Mouse (Mus musculus): ENCODE data around the gene Capn3.

Gene Capn3

DNA sequence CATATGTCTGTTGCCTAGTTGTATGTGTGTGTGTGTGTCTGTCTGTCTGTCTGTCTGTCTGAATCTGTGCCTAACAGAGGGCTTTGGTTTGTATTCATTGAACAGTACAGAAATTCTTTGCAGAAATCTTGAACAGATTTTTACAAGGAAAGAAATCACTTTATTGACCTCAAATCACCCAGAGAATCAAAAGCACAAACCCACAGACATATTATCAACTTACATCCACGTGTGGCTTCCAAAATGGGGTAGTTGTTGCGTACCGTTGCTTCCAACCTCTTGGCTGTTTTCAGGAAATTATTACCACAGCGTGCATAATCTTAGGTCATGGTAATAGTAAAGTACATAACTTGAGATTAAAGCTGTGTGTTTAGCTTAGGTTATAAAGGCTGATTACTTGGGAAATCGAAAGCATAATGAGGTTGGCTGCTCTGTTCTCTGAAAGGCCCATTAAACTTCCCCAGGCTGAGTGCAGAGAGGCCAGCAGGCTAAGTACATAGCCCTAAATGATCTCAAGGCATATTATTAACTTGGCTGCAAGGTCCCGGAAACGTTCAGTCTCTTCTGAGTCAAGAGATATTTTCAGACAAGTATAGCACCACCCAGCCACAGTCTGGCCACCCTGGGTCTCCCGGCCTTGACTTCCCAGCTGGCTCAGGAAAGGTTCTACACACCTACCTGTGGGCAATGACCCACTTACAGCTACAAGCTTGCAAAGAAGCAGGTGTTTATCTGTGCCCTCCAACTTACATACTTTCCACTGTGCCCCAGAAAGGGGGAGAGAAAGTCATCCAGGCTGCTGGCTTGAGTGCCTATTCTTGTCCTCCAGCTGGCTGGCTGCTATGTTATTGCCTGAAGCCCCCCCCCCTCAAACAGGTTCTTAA, 26.9 kb downstream of the Capn3 start:
- no peak for DNase-seq (ENCODE audit: low read depth)

- no peak for DNase-seq (ENCODE audit: low read depth)
These were observed 28.4 kb downstream of the Capn3 start for GRCm38 (mm10) chr2:120484241-120484640.

DNA sequence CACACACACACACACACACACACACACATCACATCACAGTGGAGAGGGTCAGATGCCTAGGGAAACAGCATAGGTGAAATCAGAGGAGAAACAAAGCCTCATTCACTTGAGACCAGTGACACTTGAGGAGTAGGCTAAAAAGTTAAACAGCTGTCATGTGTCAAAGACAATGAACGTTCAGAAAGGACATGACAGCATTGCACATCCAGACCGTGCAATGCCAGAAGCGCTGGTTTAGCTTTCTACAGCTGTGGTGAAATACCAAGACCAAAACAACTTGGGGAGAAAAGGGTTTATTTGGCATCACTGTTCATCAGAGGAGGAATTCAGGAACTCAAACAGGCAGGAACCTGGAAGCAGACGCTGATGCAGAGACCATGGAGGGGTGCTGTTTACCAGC, 37.4 kb downstream of the Capn3 start:
- no peak for DNase-seq (ENCODE audit: low read depth)

DNA sequence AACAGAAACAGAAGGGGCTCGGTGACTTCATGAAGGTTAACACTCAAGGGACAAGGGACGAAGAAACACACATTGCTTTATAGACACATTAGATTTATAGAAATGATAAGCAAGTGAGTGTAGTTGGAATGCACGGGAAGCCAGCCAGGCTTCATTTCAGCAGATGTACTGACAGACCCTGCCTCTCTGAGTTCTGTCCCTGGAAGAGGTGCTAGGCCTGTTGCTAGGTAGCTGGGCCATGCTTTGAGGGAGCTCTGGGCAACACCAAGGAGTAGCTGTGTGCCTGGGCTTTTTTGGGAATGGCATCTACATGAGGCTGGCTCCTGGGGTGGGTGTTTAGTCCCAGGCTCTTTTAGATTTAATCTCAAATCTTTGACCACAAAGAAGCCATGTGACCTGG, 40.7 kb downstream of the Capn3 start:
- peak; percentile 20 for DNase-seq (ENCODE audit: low read depth)

- no peak for DNase-seq (ENCODE audit: low read depth)
These were observed 44.2 kb downstream of the Capn3 start for GRCm38 (mm10) chr2:120499971-120500471.

DNA sequence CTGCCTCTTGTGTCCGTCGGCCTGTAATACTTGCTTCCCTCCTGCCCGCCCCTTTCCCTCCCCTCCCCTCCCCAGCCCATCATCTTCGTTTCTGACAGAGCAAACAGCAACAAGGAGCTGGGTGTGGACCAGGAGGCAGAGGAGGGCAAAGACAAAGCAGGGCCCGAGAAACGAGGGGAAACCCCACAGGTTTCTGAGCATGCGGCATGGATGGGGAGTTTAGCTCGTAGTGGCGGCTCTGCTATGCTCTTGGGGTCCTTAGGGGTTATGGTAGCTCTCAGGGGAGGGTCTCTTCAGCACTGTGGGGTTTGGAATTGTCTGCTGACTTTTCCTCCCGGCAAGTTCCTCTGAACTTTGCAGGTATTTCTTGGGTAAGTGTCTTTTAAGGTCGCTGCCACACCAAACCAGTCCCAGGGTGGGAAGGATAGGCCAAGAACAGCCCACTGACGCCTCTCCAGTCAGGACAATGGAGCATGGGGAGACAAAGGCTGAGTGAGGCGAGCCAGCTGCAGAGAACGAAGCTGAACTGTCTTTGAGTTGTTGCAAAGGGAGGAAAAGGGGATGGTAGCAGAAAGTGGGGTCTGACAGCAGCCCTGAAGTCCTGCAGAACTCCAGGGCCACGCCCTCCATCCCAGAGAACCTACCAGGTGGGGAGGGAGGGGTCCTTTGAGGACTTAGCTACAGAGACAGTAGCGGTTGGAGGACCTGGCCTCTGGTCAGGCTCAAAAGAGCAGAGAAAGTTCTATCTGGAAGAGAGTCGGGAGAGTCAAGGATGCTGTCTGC, 45.5 kb downstream of the Capn3 start:
- DNase-seq (ENCODE audit: low read depth) = no peak

DNA sequence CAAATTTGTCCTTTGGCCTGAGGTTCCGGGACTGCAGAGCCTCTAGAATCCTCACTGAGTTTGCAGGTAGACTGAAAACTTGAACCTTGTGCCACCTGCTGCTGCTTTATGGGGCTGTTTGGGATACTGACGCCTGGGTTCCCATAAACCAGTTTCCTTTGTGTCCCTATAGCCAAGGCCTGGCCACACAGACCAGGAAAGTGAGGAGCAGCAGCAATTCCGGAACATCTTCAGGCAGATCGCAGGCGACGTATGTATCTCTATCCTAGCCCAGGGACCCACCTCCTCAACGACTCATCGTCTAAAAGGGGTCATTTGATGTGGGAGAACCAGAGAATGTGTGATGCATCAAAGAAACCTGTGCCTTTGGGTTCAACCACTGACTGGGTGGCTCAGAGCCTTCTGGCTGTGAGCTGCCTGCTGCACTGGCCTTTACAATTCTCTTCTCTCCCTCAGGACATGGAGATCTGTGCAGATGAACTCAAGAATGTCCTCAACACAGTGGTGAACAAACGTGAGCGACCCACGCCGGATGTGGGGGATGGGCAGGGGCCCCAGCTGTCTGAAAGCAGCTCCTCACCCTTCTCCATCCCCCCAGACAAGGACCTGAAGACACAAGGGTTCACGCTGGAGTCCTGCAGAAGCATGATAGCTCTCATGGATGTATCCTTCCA, 46.2 kb downstream of the Capn3 start:
- DNase-seq (ENCODE audit: low read depth) = no peak

- DNase-seq (ENCODE audit: low read depth) = peak; percentile 51
These were observed 46.8 kb downstream of the Capn3 start for GRCm38 (mm10) chr2:120502605-120502990.

GRCm38 (mm10) chr2:120503094-120503493, 47.3 kb downstream of the Capn3 start:
- DNase-seq (ENCODE audit: low read depth) = no peak

DNA sequence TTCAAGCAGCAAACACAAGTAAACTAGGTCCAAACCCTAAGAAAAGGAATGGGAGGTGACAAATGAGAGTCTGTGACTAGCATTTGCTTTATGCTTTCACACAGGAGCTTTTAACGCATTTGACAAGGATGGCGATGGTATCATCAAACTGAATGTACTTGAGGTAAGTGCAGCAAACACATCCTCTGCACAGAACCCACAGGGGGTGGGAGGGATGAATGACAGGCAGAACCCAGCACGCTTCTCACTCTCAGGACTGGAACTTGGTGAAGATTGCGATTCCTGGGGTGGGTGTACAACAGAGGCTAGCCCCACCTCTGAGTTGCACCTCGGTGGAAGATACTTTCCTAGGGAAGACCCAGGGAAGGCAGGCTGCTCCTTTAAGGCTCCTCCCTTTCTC, 48.2 kb downstream of the Capn3 start:
- DNase-seq (ENCODE audit: low read depth) = no peak

DNA sequence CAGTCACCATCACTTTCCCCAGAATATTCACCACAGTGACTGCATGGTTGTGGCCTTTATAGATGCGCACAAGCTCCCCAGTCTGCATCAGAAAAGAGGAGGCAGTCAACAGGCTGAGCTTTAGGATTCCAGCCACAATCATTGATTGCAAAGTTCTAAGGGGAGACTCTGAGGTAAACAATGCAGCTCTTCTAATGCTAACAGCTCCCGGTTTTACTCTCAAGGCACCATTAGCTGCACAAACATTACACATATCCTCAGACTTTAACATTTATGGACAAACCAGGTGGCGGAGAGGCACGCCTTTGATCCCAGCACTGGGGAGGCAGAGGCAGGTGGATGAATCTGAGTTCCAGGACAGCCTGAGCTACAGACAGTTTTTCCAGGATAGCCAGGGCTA, 58.4 kb downstream of the Capn3 start:
- no peak for DNase-seq (ENCODE audit: low read depth)

DNA sequence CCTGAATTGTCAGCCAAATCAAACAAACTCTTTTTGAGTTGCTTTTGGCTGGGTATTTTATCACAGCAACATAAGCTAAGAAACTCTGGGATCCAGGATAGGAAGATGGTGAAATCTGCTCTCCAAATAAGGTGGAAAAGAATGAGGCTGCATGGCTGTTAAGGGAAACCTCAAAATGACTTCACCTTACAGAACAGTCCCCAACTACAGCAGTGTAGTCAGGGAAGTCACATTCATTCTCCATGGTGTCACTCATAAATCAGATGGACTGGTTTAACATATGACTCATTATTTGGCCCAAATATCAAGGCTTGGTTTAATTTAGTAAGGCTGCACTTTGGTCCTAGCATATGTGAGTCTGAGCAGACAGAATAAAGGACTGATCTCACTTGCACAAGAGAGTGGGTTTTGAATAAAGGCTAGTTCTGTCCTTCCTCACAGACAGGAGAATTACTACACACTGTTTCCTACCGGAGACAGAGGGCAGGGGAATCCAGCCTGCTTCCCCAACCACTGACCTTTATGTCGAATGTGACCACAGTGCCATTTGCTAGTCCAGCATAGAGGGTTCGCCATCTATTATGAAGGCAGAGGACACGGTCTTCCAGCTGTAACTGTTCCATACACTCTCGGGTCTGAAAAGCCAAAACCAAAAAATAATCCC, 62.9 kb downstream of the Capn3 start:
- DNase-seq (ENCODE audit: low read depth) = peak; percentile 41

DNA sequence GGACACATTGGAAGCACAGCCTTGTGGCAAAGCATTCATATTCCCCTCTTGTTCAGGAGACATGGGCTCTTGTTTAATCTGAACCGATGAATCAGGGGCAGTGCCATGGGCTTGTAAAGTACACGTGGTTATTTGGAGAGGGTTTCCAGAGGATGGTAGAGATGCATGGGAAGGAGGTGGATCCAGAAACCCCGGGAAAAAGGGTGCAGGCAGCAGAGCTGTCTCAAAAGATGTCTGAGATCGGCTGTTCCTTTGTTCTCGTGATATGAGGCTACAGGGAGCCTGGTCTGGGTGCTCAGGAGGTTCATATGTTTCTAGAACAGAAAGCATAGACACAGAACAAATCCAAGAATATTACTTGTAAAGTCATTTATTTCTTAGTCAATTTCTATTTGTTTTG, 71.0 kb downstream of the Capn3 start:
- DNase-seq (ENCODE audit: low read depth) = no peak

DNA sequence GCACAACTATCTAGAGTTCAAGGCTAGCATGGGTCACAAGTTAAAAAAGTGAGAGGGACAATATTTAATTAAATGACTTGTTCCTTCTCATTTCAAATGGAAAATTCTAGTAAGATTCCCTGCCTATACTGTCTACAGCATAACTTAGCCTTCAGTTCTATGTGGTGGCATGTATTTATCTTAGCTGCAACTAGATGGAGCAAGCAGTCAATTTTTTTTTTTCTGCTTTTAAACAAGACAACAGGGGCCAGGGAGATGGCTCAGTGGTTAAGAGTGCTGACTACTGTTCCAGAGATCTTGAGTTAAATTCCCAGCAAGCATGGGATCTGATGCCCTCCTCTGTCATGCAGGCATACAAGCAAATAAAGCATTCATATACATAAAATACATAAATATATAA, 73.7 kb downstream of the Capn3 start:
- DNase-seq (ENCODE audit: low read depth) = no peak

DNA sequence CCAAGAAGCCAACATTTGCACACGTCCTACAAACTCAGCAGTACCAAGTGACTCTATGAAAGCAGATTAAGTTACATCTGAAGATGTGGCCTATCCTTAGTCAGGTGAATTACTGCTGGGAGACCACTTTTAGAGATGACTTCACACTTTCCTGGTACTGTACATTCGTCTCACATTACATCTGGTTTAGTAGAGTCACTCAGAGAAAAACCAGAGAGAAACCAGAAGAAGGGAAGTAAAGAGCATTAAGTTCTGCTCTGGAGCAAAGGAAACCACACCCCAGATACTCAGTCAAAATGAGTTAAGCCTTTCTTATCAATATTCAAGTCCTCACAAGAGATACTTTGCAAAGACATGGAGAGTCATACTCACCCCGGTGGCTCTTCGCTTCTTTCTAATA, 75.4 kb downstream of the Capn3 start:
- DNase-seq (ENCODE audit: low read depth) = no peak

DNA sequence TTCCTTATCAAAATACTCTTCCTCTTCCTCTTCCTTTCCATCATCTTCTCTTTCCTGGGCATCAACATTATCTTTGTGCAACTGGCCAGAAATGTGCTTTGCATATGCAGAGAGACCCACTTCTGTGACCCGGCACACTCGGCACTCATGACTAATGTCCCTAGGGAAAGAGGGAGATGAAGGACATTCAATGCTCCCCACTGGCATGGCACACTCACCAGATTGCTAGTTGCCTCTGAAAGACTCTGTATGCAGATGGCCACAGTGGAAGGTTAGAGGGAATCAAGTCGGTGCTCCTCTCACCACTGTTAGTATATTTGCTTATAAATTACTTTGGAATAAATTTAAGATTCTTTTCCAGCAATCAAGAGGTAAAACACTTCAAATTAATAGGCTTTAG, 83.5 kb downstream of the Capn3 start:
- DNase-seq (ENCODE audit: low read depth) = no peak

DNA sequence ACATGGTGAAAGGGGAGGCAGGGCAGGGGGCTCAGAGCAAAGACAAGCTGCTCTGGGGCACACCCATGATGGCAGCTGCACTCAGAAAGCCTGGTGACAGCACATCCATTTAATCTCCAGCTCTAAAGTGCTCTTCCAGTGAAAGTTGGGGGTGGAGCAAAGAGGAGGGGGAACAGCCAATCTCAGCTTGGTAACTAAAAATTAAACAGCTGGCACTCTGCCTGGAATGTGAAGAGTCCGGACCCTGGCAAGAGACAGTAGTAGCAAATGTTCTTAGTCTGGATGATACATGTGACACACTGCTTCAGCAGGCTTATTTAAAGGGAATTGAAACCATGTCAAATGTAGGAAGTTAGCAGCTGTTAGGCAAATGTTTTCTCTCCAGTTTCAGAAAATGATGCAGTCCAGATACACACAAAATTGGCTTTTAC, 84.0 kb downstream of the Capn3 start:
- DNase-seq (ENCODE audit: low read depth) = peak; percentile 77

- DNase-seq (ENCODE audit: low read depth) = no peak
These were observed 88.9 kb downstream of the Capn3 start for GRCm38 (mm10) chr2:120544732-120545131.
